Mouse (Mus musculus) embryonic fibroblast, embryonic 13.5 days (primary cell): ENCODE measurements around the gene Xylb. TPM values are rescaled to one million over a fixed set of nuclear protein-coding genes. Genes with fewer than 3 reads are reported as not detected.

Source experiments
- H3K27ac ChIP-seq: 2 replicates; pipeline ENCODE4 v1.5.1; 2012; ENCODE audit warnings: low read length, control low read depth, inconsistent platforms; ENCODE audit not compliant: insufficient read depth
- H3K4me1 ChIP-seq: 2 replicates; pipeline ENCODE4 v1.6.1; 2011; ENCODE audit warnings: low read length; ENCODE audit not compliant: control insufficient read depth, insufficient read depth
- H3K4me3 ChIP-seq: 2 replicates; pipeline ENCODE4 v1.5.1; 2011; ENCODE audit warnings: mild to moderate bottlenecking, control low read depth, low read length; ENCODE audit not compliant: insufficient read depth
- CTCF ChIP-seq: IDR thresholded peaks from 2 replicates; pipeline ENCODE4 v1.5.1; 2011; ENCODE audit warnings: mild to moderate bottlenecking, control low read depth, low read length, moderate library complexity, borderline replicate concordance; ENCODE audit not compliant: insufficient read depth
- POLR2A ChIP-seq: IDR thresholded peaks from 2 replicates; pipeline ENCODE4 v1.6.1; 2011; ENCODE audit warnings: low read depth, mild to moderate bottlenecking, control low read depth, low read length, moderate library complexity
- polyA plus RNA-seq: library from polyadenylated mRNA; stranded (reverse); fragments of >200 nt; gene quantifications from 2 replicates; pipeline ENCODE4 v1.2.4, GENCODE M21; 2011; ENCODE audit warnings: low read depth; ENCODE audit not compliant: missing spikeins, insufficient read length

Xylb gene
- polyA plus RNA-seq, 1 experiment: 4.1 TPM

GRCm38 (mm10) chr9:119340909-119341816 lies 16.0 kb upstream of the Xylb start, which contains the start of gene Myd88:
Gene Myd88 (minus strand): TSS chr9:119341411.
- H3K4me1 ChIP-seq: 0 out of 2 replicates have a peak, but pooled peaks cover 5% of the 10 kb centered on the region
- peak within 1 kb of the TSS; percentile 99 for H3K27ac ChIP-seq
- peak within 1 kb of the TSS; percentile 74 for H3K4me3 ChIP-seq
- TF ChIP-seq POLR2A: peak; percentile 84
- no peak for TF ChIP-seq CTCF

- 0 out of 2 replicates have a peak, but pooled peaks cover 5% of the 10 kb centered on the region for H3K4me1 ChIP-seq
- no peak overlapping the region for H3K4me3 ChIP-seq
- no peak overlapping the region for H3K27ac ChIP-seq
- TF ChIP-seq CTCF (no peak), POLR2A (no peak)
Measured at GRCm38 (mm10) chr9:119342728-119343127, 14.5 kb upstream of the Xylb start.

DNA sequence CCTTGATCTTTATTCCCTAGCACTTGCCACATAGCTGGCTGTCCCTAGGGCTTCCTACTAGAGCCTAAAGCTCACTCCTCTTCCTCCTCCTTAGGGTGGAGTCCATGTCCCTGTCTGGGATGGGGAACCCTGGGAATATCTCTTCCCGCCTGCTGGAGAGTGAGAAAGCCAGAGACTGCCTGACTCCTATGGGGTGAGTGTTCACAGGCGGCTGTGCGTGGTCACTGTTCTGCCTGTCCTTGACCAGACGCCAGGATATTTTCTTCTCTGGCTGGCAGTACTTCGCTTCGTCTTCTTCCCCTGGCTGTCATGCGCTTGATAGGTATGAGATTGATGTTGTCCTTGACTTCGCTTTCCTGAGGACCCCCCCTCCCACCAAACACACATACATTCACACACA lies 10.8 kb upstream of the Xylb start:
- 0 out of 2 replicates have a peak, but pooled peaks cover 2% of the 10 kb centered on the region for H3K4me1 ChIP-seq
- H3K27ac ChIP-seq: no peak overlapping the region
- TF ChIP-seq CTCF (no peak), POLR2A (no peak)
- no peak overlapping the region for H3K4me3 ChIP-seq

GRCm38 (mm10) chr9:119350531-119350930 lies 6.7 kb upstream of the Xylb start:
- H3K4me1 ChIP-seq: no peaks in the 10 kb centered on the region
- H3K4me3 ChIP-seq: no peak overlapping the region
- TF ChIP-seq POLR2A: no peak
- TF ChIP-seq CTCF: no peak
- H3K27ac ChIP-seq: no peak overlapping the region

DNA sequence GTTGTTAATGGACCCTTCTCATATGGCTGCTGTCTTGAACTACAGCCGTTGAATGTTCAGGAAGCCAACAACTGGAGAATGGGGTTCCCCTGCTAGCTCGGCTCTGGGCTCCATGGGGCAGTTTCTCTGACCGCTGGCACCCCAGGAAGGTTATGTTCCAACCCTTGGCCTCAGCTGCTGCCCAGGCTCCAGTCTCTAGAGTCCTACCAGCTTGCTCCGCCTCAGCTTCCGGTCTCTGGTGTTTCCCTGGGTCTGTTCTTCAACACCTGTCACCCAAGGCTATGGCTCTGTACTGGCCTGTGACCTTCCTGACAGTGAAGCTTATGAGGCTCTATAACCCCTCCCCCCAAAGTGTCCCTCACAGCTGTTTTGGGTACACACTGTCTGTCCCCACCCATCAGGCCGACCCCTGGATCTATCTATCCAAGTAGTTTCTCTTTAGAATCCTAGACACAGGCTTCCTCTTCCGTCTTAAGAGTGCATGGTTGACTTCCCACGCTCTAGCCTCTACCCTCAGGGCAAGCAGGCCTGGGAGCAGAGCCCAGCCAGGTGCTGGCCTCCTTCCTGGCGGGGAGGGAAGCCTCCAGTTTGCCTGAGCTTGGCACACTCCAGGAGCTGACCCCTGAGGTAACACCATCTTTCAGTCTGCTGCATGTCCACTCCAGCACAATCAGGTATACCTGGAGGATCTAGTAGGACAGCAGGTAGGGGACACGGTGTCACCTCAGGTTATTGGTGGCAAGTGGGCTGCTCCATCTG lies 6.1 kb upstream of the Xylb start:
- no peak overlapping the region for H3K27ac ChIP-seq
- H3K4me3 ChIP-seq: no peak overlapping the region
- H3K4me1 ChIP-seq: no peaks in the 10 kb centered on the region
- TF ChIP-seq POLR2A (no peak), CTCF (no peak)

- Histone ChIP-seq H3K27ac (no peak overlapping the region), H3K4me1 (no peaks in the 10 kb centered on the region), H3K4me3 (no peak overlapping the region)
- TF ChIP-seq CTCF: peak; percentile 93
- no peak for TF ChIP-seq POLR2A
Measured at GRCm38 (mm10) chr9:119352060-119352459, 5.1 kb upstream of the Xylb start.

DNA sequence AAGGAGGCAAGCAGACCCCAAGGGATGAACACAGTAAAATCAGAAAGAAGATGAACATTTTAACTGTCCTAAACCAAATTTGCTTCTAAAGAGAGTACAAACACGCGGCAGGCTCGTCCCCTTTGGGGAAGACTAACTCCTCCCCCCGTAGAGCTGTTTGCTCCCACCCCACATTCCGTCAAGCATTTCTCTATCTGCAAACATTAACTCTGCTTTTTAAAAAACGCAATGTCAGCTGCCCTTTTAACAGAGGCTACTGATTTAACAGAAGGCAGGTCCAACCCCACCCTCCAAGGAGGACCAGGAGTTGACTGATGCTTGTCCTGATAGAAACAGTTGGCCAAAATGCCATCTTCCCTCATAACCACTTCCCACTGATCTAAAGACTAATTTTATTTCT lies 3.3 kb upstream of the Xylb start:
- Histone ChIP-seq H3K4me1 (no peaks in the 10 kb centered on the region), H3K27ac (no peak overlapping the region)
- TF ChIP-seq POLR2A: no peak
- TF ChIP-seq CTCF: no peak

DNA sequence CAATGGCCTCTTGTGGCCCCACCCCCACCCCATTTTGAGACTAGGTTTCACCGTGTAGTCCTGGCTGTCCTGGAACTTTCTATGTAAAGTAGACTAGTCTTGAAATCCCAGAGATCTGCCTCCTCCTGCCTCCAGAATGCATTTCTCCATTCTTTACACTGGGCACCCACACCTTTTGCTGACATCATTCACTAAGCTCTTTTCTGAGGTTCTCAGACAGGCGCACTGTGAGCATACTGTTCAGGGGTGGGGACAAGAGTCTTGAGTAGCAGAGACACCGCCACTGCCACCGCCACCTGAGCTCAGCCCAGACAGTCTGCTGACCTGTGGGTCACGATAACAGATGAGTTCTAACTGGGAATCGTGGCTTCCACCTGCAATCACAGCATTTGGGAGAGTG lies 1.2 kb upstream of the Xylb start:
- TF ChIP-seq POLR2A (no peak), CTCF (no peak)
- Histone ChIP-seq H3K4me1 (no peaks in the 10 kb centered on the region), H3K27ac (no peak overlapping the region), H3K4me3 (no peak overlapping the region)

More for the DNA sequence above, 3.3 kb upstream of the Xylb start:
- H3K4me3 ChIP-seq: no peak overlapping the region

GRCm38 (mm10) chr9:119358058-119358429 lies 863 bp downstream of the Xylb start:
- Histone ChIP-seq H3K27ac (no peak overlapping the region), H3K4me3 (peak overlapping the region; percentile 59), H3K4me1 (no peaks in the 10 kb centered on the region)
- TF ChIP-seq POLR2A (no peak), CTCF (no peak)

DNA sequence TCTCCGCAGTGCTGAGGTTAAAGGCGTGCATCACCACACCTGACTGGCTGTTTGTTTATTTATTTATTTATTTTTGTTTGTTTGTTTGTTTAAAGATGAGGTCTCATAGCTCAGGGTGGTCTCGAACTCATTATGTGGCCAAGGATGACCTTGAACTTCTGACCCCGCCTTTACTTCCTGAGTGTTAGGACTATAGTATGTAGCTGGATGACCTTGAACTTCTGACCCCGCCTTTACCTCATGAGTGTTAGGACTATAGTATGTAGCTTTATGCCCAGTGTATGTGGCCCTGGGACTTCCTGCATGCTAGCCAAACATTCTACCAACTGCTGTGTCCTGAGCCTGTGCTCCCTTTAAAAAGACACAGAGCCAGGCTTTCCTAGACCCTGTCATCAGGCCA lies 4.2 kb downstream of the Xylb start:
- TF ChIP-seq CTCF: no peak
- TF ChIP-seq POLR2A: no peak

More for the DNA sequence above, 4.2 kb downstream of the Xylb start:
- no peak overlapping the region for H3K4me3 ChIP-seq
- H3K4me1 ChIP-seq: no peaks in the 10 kb centered on the region
- no peak overlapping the region for H3K27ac ChIP-seq
